10 mouse cellular contexts compared by ENCODE assay signal in genomic region chr1:41888213-41888612, GRCm38 (mm10).
A peak's percentile ranks its signal among the peaks of the same experiment; 100 is the strongest.
DNase-seq lines count a peak whose midpoint lies in the region; ATAC-seq lines count a peak whose summit lies in the region.
"Had no signal": no experiment of that assay in that cellular context is flagged by ENCODE, and none has a peak within 500 bp of the region (broad histone marks: within the 10 kb centered on the region; RNA-seq: fewer than 3 reads in every experiment).

No protein-coding gene starts in this region.

- H3K27ac ChIP-seq in forebrain, embryonic 12.5 days: peak overlapping the region; percentile 51
- H3K27ac ChIP-seq in limb, embryonic 11.5 days (replicated peaks; ENCODE audit: low read depth, low read length): no peak overlapping the region
- no peak overlapping the region for H3K27ac ChIP-seq in neural tube, embryonic 14.5 days (ENCODE audit: low read depth, low read length)
- H3K27ac ChIP-seq: layer of hippocampus, adult 2 months; lung, embryonic 15.5 days had no signal

- H3K4me2 ChIP-seq in forebrain, embryonic 12.5 days: 0 out of 2 replicates have a peak overlapping the region, but pooled peaks have one; percentile 9
- no peak overlapping the region for H3K4me2 ChIP-seq in limb, embryonic 11.5 days (ENCODE audit: low read depth, severe bottlenecking)
- no peak overlapping the region for H3K4me2 ChIP-seq in neural tube, embryonic 14.5 days (ENCODE audit: low read depth, low read length)
- H3K4me2 ChIP-seq: lung, embryonic 15.5 days had no signal

- no peak overlapping the region for H3K9ac ChIP-seq in forebrain, embryonic 12.5 days
- H3K9ac ChIP-seq in limb, embryonic 11.5 days (ENCODE audit: low read length): no peak overlapping the region
- H3K9ac ChIP-seq in neural tube, embryonic 14.5 days (replicated peaks; ENCODE audit: low read depth, low read length): no peak overlapping the region
- H3K9ac ChIP-seq: lung, embryonic 15.5 days had no signal

- H3K9me3 ChIP-seq in forebrain, embryonic 12.5 days: no peaks in the 10 kb centered on the region
- no peaks in the 10 kb centered on the region for H3K9me3 ChIP-seq in limb, embryonic 11.5 days (ENCODE audit: control insufficient read depth, low read length)
- no peaks in the 10 kb centered on the region for H3K9me3 ChIP-seq in neural tube, embryonic 14.5 days (ENCODE audit: control insufficient read depth, low read length)
- H3K9me3 ChIP-seq: lung, embryonic 15.5 days had no signal

- 0 out of 2 replicates have a peak, but pooled peaks have one; percentile 46 for ATAC-seq in forebrain, embryonic 12.5 days (ENCODE audit: low FRiP score)
- ATAC-seq in limb, embryonic 11.5 days (ENCODE audit: insufficient number of reproducible peaks, low FRiP score, low TSS enrichment, low read depth): no peak
- ATAC-seq in neural tube, embryonic 14.5 days (ENCODE audit: low read depth): peak; percentile 62; the same call in 1 of the 2 replicates

- DNase-seq in left cerebral cortex, postnatal 4 days: peak; percentile 85
- DNase-seq in left cerebral cortex, postnatal 36 days (ENCODE audit: low spot score in 2 of 2): no peak
- peak; percentile 32 for DNase-seq in limb, embryonic 11.5 days (ENCODE audit: low spot score)
- no peak for DNase-seq in testis, postnatal 10 days (ENCODE audit: low spot score)
- no peak for DNase-seq in urinary bladder, adult 18-20 months (ENCODE audit: low spot score in 2 of 2)
- no peak for DNase-seq in B cell, adult 2 months

- WGBS in forebrain, embryonic 12.5 days: 7% methylated on average over 2 of the region's 2 CpGs
- 8% methylated on average over 2 of the region's 2 CpGs for WGBS in limb, embryonic 11.5 days
- 2% methylated on average over 2 of the region's 2 CpGs for WGBS in neural tube, embryonic 14.5 days

- H3K4me1 ChIP-seq in forebrain, embryonic 12.5 days: peaks cover 46% of the 10 kb centered on the region
- H3K4me1 ChIP-seq in limb, embryonic 11.5 days (ENCODE audit: control insufficient read depth, insufficient read depth, low read length): peaks cover 15% of the 10 kb centered on the region; the same call in 1 of the 2 replicates
- no peaks in the 10 kb centered on the region for H3K4me1 ChIP-seq in neural tube, embryonic 14.5 days (ENCODE audit: control insufficient read depth, insufficient read depth, low read length)

- intact Hi-C loops in left cerebral cortex, postnatal 4 days (cut with DNase I): no loop called here
- intact Hi-C loops in left cerebral cortex, postnatal 36 days (cut with DNase I): loop anchor here (10.0 kb wide), 1 partner anchor 733 kb away; no protein-coding TSS in a partner anchor

- H3K36me3 ChIP-seq in forebrain, embryonic 12.5 days (replicated peaks): no peaks in the 10 kb centered on the region
- no peaks in the 10 kb centered on the region for H3K36me3 ChIP-seq in limb, embryonic 11.5 days (ENCODE audit: control insufficient read depth, insufficient read depth, low read length)
- no peaks in the 10 kb centered on the region for H3K36me3 ChIP-seq in neural tube, embryonic 14.5 days (ENCODE audit: control insufficient read depth, insufficient read depth, low read length)
- H3K36me3 ChIP-seq: lung, embryonic 15.5 days had no signal

- no peak overlapping the region for H3K4me3 ChIP-seq in forebrain, embryonic 12.5 days (replicated peaks)
- H3K4me3 ChIP-seq in limb, embryonic 11.5 days (ENCODE audit: low read depth, low read length): no peak overlapping the region
- no peak overlapping the region for H3K4me3 ChIP-seq in neural tube, embryonic 14.5 days (ENCODE audit: low read depth, low read length)
- H3K4me3 ChIP-seq: layer of hippocampus, adult 2 months; lung, embryonic 15.5 days had no signal

- no peaks in the 10 kb centered on the region for H3K27me3 ChIP-seq in forebrain, embryonic 12.5 days
- H3K27me3 ChIP-seq in limb, embryonic 11.5 days (ENCODE audit: control insufficient read depth, insufficient read depth, low read length): no peaks in the 10 kb centered on the region
- no peaks in the 10 kb centered on the region for H3K27me3 ChIP-seq in neural tube, embryonic 14.5 days (ENCODE audit: control insufficient read depth, insufficient read depth, low read length)
- H3K27me3 ChIP-seq: lung, embryonic 15.5 days had no signal

Comparison
In these comparisons a context has a peak if more than half of its experiments do, and no peak if none do; other contexts are left out.
1. DNase-seq: peak in left cerebral cortex, postnatal 4 days (single experiment) and limb, embryonic 11.5 days (single experiment); none in left cerebral cortex, postnatal 36 days (0 of 2), testis, postnatal 10 days (single experiment), urinary bladder, adult 18-20 months (0 of 2) and B cell, adult 2 months (0 of 2).